Mouse (Mus musculus) embryonic fibroblast, embryonic 13.5 days (primary cell): ENCODE data around the gene Arpp21.

Experiments used
- CTCF ChIP-seq: IDR thresholded peaks from 2 replicates; pipeline ENCODE4 v1.5.1; 2011; ENCODE audit warnings: mild to moderate bottlenecking, control low read depth, low read length, moderate library complexity, borderline replicate concordance; ENCODE audit not compliant: insufficient read depth
- POLR2A ChIP-seq: IDR thresholded peaks from 2 replicates; pipeline ENCODE4 v1.6.1; 2011; ENCODE audit warnings: low read depth, mild to moderate bottlenecking, control low read depth, low read length, moderate library complexity

DNA sequence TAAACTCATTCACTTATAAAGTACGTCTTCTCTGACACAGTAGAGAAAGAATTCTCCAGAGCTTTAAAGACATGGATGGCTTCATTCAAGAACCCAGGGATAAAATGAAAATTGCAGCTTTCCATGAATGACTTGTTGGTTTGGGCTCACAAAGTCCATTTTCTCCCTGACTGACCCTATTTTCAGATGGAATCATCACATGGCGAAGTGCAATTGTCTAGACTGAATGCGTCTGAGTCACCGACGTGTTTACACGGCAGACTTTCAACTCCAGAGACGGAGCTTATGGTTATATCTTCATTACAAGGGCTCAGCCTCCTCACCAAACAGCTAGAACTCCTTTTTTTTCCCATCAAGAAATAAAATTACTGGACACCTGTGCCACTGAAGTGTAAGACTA, 203.6 kb downstream of the Arpp21 start:
- TF ChIP-seq POLR2A (no peak), CTCF (no peak)
